Mouse (Mus musculus): Measurements from ENCODE around the gene Prkcb. TPM values are rescaled to one million over a fixed set of nuclear protein-coding genes. Genes with fewer than 3 reads are reported as not detected.
"Not testable (repeated sequence)": the region's sequence is repeated elsewhere in the genome, so short reads cannot be mapped to it uniquely, and the experiment has no call there.

The Prkcb gene
- total RNA-seq (2017), result 3.7 and 4.8 TPM in 2 replicates

GRCm38 (mm10) chr7:122288605-122289242 is at the start of gene Prkcb:
Gene Prkcb (plus strand): TSS chr7:122288751.
- peak; percentile 87 for ATAC-seq (replicated peaks; ENCODE audit: low read depth, poor library complexity, severe bottlenecking)

- no peak for ATAC-seq (replicated peaks; ENCODE audit: low read depth, poor library complexity, severe bottlenecking)
Observed at GRCm38 (mm10) chr7:122238939-122239338, 49.6 kb upstream of the Prkcb start.

DNA sequence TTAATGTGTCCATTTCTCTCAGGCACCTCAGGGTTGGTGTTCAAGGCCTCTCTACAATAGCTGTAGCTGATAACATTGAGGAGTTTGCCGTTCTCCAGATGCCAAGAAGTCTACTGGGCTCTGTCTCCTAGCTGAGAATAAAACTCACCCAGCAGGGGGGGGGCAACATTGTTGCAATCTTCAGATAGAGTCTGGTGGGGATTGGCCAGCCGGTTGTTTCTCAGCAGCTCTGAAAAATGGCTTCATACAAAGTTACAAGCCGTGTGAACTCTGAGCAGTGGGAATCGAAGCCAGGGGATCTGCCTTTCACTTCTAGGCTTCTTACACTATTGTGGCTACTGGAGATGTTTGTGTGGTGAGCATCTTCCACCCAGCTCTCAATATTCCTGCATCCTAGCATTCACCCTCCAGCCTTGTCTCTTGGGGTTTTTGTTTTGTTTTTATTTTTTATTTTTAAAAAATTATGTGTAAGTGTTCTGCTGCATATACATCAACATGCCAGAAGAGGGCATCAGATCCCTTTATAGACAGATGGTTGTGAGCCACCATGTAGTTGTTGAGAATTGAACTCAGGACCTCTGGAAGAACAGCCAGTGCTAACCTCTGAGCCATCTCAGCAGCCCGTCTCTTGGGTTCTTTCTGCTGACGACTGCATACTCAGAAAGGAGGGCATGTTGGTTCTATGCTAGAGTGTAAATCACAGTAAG is 48.0 kb upstream of the Prkcb start:
- no peak for ATAC-seq (replicated peaks; ENCODE audit: low read depth, poor library complexity, severe bottlenecking)

- peak; percentile 94 for ATAC-seq (replicated peaks; ENCODE audit: low read depth, poor library complexity, severe bottlenecking)
Observed at GRCm38 (mm10) chr7:122242260-122242659, 46.3 kb upstream of the Prkcb start.

GRCm38 (mm10) chr7:122242744-122243143 is 45.8 kb upstream of the Prkcb start:
- not testable (repeated sequence) for ATAC-seq (replicated peaks; ENCODE audit: low read depth, poor library complexity, severe bottlenecking)

GRCm38 (mm10) chr7:122244166-122244565 is 44.4 kb upstream of the Prkcb start:
- ATAC-seq (replicated peaks; ENCODE audit: low read depth, poor library complexity, severe bottlenecking), result no peak

- no peak for ATAC-seq (replicated peaks; ENCODE audit: low read depth, poor library complexity, severe bottlenecking)
Observed at GRCm38 (mm10) chr7:122244584-122244983, 44.0 kb upstream of the Prkcb start.

DNA sequence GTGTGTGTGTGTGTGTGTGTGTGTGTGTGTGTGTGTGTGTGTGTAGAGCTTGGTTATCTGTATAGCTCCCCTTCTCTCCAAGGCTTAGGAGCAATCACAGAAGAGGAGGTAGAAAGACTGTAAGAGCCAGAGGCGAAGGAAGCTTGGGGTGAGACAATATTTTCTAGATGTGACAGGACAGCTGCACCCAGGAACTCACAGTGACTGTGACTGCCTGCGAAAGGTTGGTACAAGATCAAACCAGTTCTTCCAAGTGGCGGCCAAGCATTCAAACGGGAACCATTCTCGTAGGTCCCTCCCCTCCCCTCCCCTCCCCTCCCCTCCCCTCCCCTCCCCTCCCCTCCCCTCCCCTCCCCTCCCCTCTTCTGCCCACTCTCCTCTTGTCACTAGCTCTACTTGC is 42.6 kb upstream of the Prkcb start:
- no peak for ATAC-seq (replicated peaks; ENCODE audit: low read depth, poor library complexity, severe bottlenecking)

- no peak for ATAC-seq (replicated peaks; ENCODE audit: low read depth, poor library complexity, severe bottlenecking)
Observed at GRCm38 (mm10) chr7:122247254-122247864, 41.2 kb upstream of the Prkcb start.

GRCm38 (mm10) chr7:122249321-122249821 is 39.2 kb upstream of the Prkcb start:
- ATAC-seq (replicated peaks; ENCODE audit: low read depth, poor library complexity, severe bottlenecking), result no peak

DNA sequence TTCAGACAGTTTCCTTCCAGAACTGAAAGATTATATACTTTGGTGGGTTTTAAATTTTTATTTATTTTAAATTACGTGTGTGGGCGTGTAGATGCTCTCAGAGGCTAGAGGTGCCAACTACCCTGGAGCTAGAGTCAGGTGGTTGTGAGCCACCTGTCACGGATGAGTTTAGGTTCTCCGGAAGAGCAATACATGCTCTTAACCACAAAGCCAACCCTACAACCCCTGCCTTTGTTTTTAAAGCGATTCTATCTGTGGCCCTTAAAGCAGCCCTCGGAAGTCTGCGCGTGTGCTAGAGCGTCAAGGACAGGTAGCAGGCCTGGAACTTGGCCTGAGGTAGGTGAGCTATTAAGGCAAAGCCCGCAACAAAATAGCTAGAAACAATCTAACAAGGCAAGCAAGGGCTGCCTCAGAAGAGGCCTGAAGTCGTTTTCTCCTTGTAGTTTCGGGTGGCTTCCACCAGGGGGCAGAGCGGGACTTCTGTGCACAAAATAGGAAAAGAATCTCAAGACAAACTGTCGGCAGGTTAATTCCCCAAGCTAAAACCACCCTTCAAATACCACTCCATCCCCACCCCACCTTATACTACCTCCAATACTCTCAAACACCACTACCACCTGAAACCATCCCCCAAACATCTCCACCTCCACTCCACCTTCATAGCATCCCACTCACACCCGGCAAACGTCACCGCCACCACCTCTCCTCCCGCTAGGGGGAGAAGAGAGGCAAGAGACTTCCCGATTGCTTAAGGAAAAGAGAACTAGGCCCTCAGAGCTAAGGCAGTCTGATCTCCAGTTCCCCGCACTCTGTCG is 37.1 kb upstream of the Prkcb start:
- peak; percentile 95 for ATAC-seq (replicated peaks; ENCODE audit: low read depth, poor library complexity, severe bottlenecking)

DNA sequence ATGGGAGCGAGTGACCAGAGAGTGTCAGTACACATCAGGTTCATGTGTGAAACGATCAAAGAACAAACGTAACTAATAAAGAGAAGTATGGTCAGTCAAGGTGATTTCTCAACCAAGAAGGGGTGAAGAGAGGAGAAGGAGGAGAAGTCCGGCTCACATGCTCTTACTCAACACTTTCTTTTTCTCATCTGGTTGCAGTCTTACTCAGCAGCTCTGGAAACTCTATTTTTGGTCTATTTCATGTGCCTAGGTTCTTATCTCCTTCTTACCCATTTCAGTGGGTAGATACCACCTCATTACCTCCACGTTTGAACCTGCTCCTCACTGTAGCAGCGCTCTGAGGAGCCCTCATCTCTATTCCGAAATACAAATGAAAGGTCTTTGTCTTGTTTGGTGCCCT is 31.8 kb upstream of the Prkcb start:
- ATAC-seq (replicated peaks; ENCODE audit: low read depth, poor library complexity, severe bottlenecking), result peak; percentile 15; the same call in 1 of the 2 replicates

DNA sequence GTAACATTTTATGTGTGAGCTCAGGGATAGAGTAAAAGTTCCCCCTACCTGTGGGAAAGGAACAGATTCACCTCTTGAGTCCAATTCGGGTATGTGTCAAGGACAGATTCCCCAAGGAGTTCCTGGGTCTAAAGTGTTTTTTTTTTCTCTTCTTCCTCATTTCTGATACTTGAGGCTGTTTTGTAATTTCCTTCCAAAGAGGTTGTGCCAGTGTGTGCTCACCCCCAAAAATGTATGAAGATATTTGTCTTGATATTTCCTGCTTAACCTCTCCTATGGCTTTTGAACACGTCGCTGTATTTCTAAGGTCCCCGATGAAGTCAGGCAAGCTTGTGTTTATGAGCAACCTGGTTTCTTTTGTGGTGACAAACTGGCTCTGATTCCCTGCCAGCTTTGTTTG is 30.0 kb upstream of the Prkcb start:
- peak; percentile 45 for ATAC-seq (replicated peaks; ENCODE audit: low read depth, poor library complexity, severe bottlenecking)

DNA sequence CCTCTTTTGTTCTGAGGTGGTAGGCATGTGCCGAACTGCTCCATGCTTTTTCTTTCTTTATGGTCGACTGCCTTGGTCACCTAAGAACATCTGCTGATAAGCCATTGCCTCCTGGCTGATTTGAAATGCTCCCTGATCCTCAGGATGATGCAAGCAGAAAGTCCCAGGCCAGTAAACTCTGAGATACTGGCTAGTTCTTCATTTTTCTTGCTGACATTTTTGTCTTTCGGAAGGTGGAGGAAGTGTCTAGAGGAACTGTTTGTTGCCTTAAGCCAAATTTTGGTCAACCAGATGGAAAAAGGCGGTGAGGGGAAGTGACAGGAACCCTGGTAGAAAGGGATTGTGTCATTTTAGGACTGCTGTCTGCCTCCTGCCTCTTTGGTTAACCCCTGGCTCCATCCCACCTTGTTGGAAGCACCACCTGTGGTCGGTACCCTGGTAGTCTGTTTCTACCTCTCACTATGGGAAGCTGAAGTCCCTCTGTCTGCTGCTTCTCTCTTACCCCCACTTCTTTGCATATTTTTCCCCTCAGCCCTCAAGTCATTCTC is 28.4 kb upstream of the Prkcb start:
- peak; percentile 83 for ATAC-seq (replicated peaks; ENCODE audit: low read depth, poor library complexity, severe bottlenecking)

- no peak for ATAC-seq (replicated peaks; ENCODE audit: low read depth, poor library complexity, severe bottlenecking)
Observed at GRCm38 (mm10) chr7:122268983-122269486, 19.5 kb upstream of the Prkcb start.

- ATAC-seq (replicated peaks; ENCODE audit: low read depth, poor library complexity, severe bottlenecking), result no peak
Observed at GRCm38 (mm10) chr7:122272334-122272733, 16.2 kb upstream of the Prkcb start.

GRCm38 (mm10) chr7:122279580-122279979 is 9.0 kb upstream of the Prkcb start:
- ATAC-seq (replicated peaks; ENCODE audit: low read depth, poor library complexity, severe bottlenecking), result no peak

- ATAC-seq (replicated peaks; ENCODE audit: low read depth, poor library complexity, severe bottlenecking), result peak; percentile 65
Observed at GRCm38 (mm10) chr7:122280334-122280733, 8.2 kb upstream of the Prkcb start.

- 0 out of 2 replicates have a peak, but pooled peaks have one; percentile 42 for ATAC-seq (replicated peaks; ENCODE audit: low read depth, poor library complexity, severe bottlenecking)
Observed at GRCm38 (mm10) chr7:122282584-122282983, 6.0 kb upstream of the Prkcb start.

- no peak for ATAC-seq (replicated peaks; ENCODE audit: low read depth, poor library complexity, severe bottlenecking)
Observed at GRCm38 (mm10) chr7:122287217-122287616, 1.3 kb upstream of the Prkcb start.
